Mouse (Mus musculus): ENCODE measurements around the gene Arhgap24. TPM values are rescaled to one million over a fixed set of nuclear protein-coding genes. Genes with fewer than 3 reads are reported as not detected.

Gene Arhgap24
- polyA plus RNA-seq, 1 experiment from 2014 or later, result 5.3 TPM

DNA sequence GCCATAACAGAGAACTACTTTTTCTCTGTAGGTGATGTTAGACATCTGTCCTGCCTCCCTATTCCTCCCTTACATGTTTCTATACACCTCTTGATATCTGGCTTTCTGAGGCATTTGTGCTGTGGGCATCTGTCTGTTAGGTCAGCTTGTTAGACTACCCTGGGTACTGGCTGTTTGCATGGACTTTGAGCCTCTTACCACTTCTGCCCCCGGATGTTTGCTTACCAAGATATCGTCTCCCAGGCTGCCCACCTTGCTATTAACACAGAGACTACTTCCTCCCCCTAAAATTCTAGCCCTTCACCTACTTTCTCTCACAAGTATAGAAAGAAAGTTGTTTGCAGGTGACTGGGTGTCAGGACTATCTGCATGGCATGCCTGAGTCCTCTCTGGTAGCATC lies 15.8 kb upstream of the Arhgap24 start:
- H3K4me3 ChIP-seq (replicated peaks), result no peak overlapping the region
- no peaks in the 10 kb centered on the region for H3K36me3 ChIP-seq
- H3K27ac ChIP-seq, result no peak overlapping the region
- no peaks in the 10 kb centered on the region for H3K27me3 ChIP-seq
- no peaks in the 10 kb centered on the region for H3K4me1 ChIP-seq (replicated peaks)
- 84% methylated on average over 2 of the region's 2 CpGs for WGBS
- H3K9ac ChIP-seq (replicated peaks), result no peak overlapping the region
- no peaks in the 10 kb centered on the region for H3K9me3 ChIP-seq
- H3K4me2 ChIP-seq (replicated peaks), result no peak overlapping the region
- ATAC-seq, result no peak

DNA sequence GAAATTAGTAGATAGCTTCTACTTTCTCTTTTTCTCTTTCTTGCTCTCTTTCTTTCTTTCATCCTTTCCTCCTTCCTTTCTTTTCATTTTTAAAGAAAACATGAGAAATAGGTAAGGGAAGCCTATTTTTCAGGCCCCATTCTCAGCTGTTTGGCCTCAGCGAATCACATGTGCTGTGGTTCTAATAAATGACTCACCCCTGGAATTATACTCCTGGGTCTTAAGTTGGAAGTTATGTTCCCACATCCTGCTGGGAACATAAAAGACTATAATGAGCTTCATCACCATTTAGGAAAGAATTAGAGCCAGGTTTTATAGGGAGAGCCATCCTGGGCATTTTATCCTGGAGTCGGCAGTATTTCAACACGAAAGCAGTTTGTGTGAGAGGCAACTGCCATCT lies 12.9 kb upstream of the Arhgap24 start:
- Histone ChIP-seq H3K9ac (replicated peaks) (no peak overlapping the region), H3K9me3 (no peaks in the 10 kb centered on the region), H3K27ac (no peak overlapping the region), H3K4me2 (replicated peaks) (no peak overlapping the region), H3K4me1 (replicated peaks) (no peaks in the 10 kb centered on the region), H3K27me3 (no peaks in the 10 kb centered on the region), H3K36me3 (no peaks in the 10 kb centered on the region), H3K4me3 (replicated peaks) (no peak overlapping the region)
- no peak for ATAC-seq
- 93% methylated on average over 3 of the region's 3 CpGs for WGBS

GRCm38 (mm10) chr5:102470284-102470683 lies 10.9 kb upstream of the Arhgap24 start:
- Histone ChIP-seq H3K27me3 (no peaks in the 10 kb centered on the region), H3K27ac (no peak overlapping the region), H3K4me3 (replicated peaks) (no peak overlapping the region), H3K4me1 (replicated peaks) (no peaks in the 10 kb centered on the region), H3K9me3 (no peaks in the 10 kb centered on the region), H3K36me3 (no peaks in the 10 kb centered on the region), H3K9ac (replicated peaks) (no peak overlapping the region), H3K4me2 (replicated peaks) (no peak overlapping the region)
- ATAC-seq, result no peak
- WGBS, result 90% methylated on average over 2 of the region's 2 CpGs

- Histone ChIP-seq H3K27me3 (peaks cover 7% of the 10 kb centered on the region; the same call in 1 of the 2 replicates), H3K4me2 (replicated peaks) (no peak overlapping the region), H3K4me1 (replicated peaks) (peaks cover 11% of the 10 kb centered on the region), H3K9ac (replicated peaks) (no peak overlapping the region), H3K4me3 (replicated peaks) (no peak overlapping the region), H3K36me3 (no peaks in the 10 kb centered on the region), H3K9me3 (no peaks in the 10 kb centered on the region), H3K27ac (no peak overlapping the region)
- WGBS, result 4% methylated on average over 2 of the region's 2 CpGs
- ATAC-seq, result no peak
Measured at GRCm38 (mm10) chr5:102478076-102478475, 3.1 kb upstream of the Arhgap24 start.

DNA sequence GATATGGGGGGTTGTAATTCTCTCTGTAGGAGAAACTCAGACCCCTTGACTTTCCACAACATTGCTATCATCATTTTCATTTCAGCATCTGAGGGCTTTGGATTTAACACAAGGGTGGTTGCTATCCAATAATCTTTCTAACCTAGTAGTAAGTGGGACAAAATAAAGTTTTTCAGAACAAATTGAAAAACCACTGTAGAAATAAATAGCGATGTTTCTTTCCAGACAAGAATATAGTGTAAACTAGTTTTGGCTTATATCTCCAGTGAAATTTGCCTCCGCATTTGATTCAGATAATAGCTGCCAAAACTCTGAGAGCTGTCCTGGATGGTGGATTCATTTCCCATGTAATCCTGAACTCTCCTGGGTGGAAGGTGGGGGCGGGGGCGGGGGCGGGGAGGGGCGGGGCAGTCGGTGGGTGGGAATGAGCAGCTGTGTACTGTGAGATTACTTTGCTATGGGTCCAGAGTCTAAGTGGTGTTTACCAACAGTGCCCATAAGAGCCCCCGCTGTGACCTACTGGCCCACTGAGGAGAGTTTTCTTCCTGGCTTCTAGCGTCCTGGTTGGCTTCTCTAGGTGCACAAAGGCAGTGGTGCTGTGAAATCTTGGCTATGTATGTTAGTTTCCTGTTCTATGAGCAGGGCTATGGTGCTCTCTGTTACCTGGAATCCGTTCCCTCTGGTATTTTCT lies 2.2 kb downstream of the Arhgap24 start:
- Histone ChIP-seq H3K4me2 (replicated peaks) (no peak overlapping the region), H3K27me3 (peaks cover 7% of the 10 kb centered on the region; the same call in 1 of the 2 replicates), H3K36me3 (no peaks in the 10 kb centered on the region), H3K4me3 (replicated peaks) (no peak overlapping the region), H3K27ac (no peak overlapping the region), H3K9me3 (no peaks in the 10 kb centered on the region), H3K9ac (replicated peaks) (no peak overlapping the region), H3K4me1 (replicated peaks) (peaks cover 11% of the 10 kb centered on the region)
- 43% methylated on average over 10 of the region's 10 CpGs for WGBS
- no peak for ATAC-seq

GRCm38 (mm10) chr5:102491554-102491953 lies 10.4 kb downstream of the Arhgap24 start:
- Histone ChIP-seq H3K36me3 (no peaks in the 10 kb centered on the region), H3K27me3 (no peaks in the 10 kb centered on the region), H3K27ac (no peak overlapping the region), H3K4me1 (replicated peaks) (0 out of 2 replicates have a peak, but pooled peaks cover 5% of the 10 kb centered on the region), H3K4me3 (replicated peaks) (no peak overlapping the region), H3K9ac (replicated peaks) (no peak overlapping the region), H3K9me3 (no peaks in the 10 kb centered on the region), H3K4me2 (replicated peaks) (no peak overlapping the region)
- WGBS, result 89% methylated on average over 5 of the region's 5 CpGs
- ATAC-seq, result no peak

DNA sequence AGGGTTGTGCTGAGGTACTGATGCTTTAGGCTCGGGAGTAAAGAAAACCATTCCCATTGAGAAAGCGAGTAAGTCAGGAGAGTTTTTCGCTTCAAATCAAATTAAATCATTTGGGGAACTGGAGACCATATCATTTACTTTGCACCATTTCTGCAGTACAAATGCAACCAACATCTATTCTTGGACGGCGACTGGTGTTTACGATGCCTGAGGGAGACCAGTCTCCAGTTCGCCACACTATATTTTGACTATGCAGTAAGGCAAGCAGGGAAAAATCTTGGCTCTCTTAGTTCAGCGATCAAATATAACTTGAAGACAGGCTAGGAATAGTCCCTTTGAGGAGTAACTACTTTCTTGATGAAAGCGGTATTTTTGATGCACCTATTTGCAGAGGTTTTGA lies 11.0 kb downstream of the Arhgap24 start:
- Histone ChIP-seq H3K4me1 (replicated peaks) (peaks cover 8% of the 10 kb centered on the region), H3K27ac (no peak overlapping the region), H3K9ac (replicated peaks) (no peak overlapping the region), H3K4me2 (replicated peaks) (no peak overlapping the region), H3K4me3 (replicated peaks) (no peak overlapping the region), H3K36me3 (no peaks in the 10 kb centered on the region), H3K27me3 (no peaks in the 10 kb centered on the region), H3K9me3 (no peaks in the 10 kb centered on the region)
- 91% methylated on average over 9 of the region's 9 CpGs for WGBS
- ATAC-seq, result no peak

GRCm38 (mm10) chr5:102494827-102495226 lies 13.6 kb downstream of the Arhgap24 start:
- ATAC-seq, result no peak
- WGBS, result 45% methylated on average over 6 of the region's 6 CpGs
- Histone ChIP-seq H3K9me3 (no peaks in the 10 kb centered on the region), H3K27me3 (no peaks in the 10 kb centered on the region), H3K4me2 (replicated peaks) (no peak overlapping the region), H3K27ac (no peak overlapping the region), H3K9ac (replicated peaks) (no peak overlapping the region), H3K4me3 (replicated peaks) (no peak overlapping the region), H3K4me1 (replicated peaks) (peaks cover 9% of the 10 kb centered on the region), H3K36me3 (no peaks in the 10 kb centered on the region)

DNA sequence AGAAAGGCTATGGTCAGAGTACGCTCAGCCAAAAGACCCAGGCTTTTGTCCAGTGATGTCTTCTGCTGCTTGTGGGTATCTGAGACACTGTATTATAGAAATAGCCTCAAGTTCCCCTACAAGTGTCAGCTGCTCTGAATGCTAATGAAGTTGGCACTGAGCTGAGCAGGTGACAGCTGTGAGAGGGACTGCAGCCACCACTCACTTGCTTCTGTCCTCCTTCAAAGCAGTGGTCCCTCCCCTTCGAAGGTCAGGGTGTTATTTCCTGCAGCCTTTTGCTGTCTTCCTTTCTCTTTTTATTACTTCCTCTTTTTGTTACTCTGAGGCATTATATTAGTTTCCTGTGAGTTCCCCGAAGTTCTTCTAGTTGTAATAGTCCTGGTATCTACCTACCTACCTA lies 16.0 kb downstream of the Arhgap24 start:
- Histone ChIP-seq H3K9me3 (no peaks in the 10 kb centered on the region), H3K27me3 (no peaks in the 10 kb centered on the region), H3K4me2 (replicated peaks) (no peak overlapping the region), H3K27ac (no peak overlapping the region), H3K9ac (replicated peaks) (no peak overlapping the region), H3K4me3 (replicated peaks) (no peak overlapping the region), H3K4me1 (replicated peaks) (peaks cover 9% of the 10 kb centered on the region), H3K36me3 (no peaks in the 10 kb centered on the region)
- ATAC-seq, result no peak
- WGBS, result 77% methylated on average over 3 of the region's 3 CpGs

DNA sequence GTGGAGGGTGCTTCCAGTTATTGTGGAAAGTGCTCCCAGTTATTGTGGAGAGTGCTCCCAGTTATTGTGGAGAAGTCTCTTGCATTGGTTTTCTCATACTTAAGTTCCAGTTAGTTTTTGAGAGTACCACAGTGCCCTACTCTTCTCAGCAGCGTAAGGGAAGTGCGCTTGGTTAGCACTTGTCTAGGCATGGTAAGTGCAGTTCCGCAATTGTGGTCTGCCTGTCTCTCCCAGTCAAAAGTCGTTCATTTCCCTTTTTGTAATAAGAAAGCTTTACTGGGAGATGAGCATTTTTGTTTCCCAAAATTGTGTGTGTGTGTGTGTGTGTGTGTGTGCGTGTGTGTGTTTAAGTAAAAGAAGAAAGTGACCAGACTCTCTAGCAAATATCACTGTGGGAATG lies 17.6 kb downstream of the Arhgap24 start:
- WGBS, result 92% methylated on average over 5 of the region's 5 CpGs
- H3K27me3 ChIP-seq, result no peaks in the 10 kb centered on the region
- no peak overlapping the region for H3K27ac ChIP-seq
- H3K4me2 ChIP-seq (replicated peaks), result no peak overlapping the region
- no peak overlapping the region for H3K4me3 ChIP-seq (replicated peaks)
- no peak overlapping the region for H3K9ac ChIP-seq (replicated peaks)
- peaks cover 9% of the 10 kb centered on the region for H3K4me1 ChIP-seq (replicated peaks)
- no peaks in the 10 kb centered on the region for H3K36me3 ChIP-seq
- no peaks in the 10 kb centered on the region for H3K9me3 ChIP-seq
- no peak for ATAC-seq

DNA sequence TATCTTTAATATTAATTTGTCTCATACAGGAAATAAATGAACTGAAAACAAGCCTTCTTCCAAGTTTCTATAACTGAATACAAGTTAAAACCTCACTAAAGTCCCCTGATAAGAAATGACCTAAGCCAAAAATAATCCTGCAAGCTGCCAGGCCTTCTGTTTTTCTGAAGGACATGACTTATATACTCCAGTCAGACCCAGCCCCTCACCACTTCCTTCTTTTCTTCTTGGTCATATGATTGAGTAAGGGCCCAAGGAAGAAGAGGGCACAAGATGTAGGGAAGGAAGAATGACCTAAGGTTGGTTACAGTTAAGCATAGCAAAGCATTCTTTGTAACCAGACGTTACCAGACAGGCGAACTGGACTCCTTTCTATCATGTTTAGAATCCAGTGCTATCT lies 21.1 kb downstream of the Arhgap24 start:
- Histone ChIP-seq H3K4me2 (replicated peaks) (no peak overlapping the region), H3K36me3 (no peaks in the 10 kb centered on the region), H3K9me3 (no peaks in the 10 kb centered on the region), H3K9ac (replicated peaks) (no peak overlapping the region), H3K27ac (no peak overlapping the region), H3K4me3 (replicated peaks) (no peak overlapping the region), H3K4me1 (replicated peaks) (no peaks in the 10 kb centered on the region), H3K27me3 (no peaks in the 10 kb centered on the region)
- 83% methylated on average over 2 of the region's 2 CpGs for WGBS
- ATAC-seq, result no peak

DNA sequence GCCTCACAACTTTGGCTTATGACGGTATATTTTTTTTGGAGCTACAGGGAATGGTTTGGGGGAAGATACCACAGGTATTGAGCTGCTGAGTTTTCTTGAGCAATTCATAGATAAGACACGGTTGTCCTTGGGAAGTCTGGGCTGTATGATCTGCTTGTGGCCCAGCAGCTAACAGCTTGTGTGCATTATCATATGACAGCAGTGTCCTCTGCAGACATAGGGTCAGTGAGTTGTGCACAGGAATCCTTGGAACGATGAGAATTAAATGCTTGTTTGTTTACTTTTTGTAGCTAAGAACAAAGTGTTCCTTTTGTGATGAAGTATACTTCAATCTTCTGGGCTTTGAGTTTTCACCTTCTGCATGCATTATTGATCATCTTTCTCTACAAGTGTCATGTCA lies 21.9 kb downstream of the Arhgap24 start:
- no peak for ATAC-seq
- no peak overlapping the region for H3K9ac ChIP-seq (replicated peaks)
- 86% methylated on average over 3 of the region's 3 CpGs for WGBS

GRCm38 (mm10) chr5:102503868-102504267 lies 22.7 kb downstream of the Arhgap24 start:
- WGBS, result 86% methylated on average over 2 of the region's 2 CpGs
- ATAC-seq, result no peak
- Histone ChIP-seq H3K4me2 (replicated peaks) (no peak overlapping the region), H3K4me3 (replicated peaks) (no peak overlapping the region), H3K4me1 (replicated peaks) (no peaks in the 10 kb centered on the region), H3K9ac (replicated peaks) (no peak overlapping the region), H3K36me3 (no peaks in the 10 kb centered on the region), H3K9me3 (no peaks in the 10 kb centered on the region), H3K27ac (no peak overlapping the region), H3K27me3 (no peaks in the 10 kb centered on the region)

More for the DNA sequence above, 21.9 kb downstream of the Arhgap24 start:
- H3K27me3 ChIP-seq, result no peaks in the 10 kb centered on the region
- H3K4me2 ChIP-seq (replicated peaks), result no peak overlapping the region
- H3K9me3 ChIP-seq, result no peaks in the 10 kb centered on the region
- no peaks in the 10 kb centered on the region for H3K4me1 ChIP-seq (replicated peaks)
- no peak overlapping the region for H3K27ac ChIP-seq
- H3K4me3 ChIP-seq (replicated peaks), result no peak overlapping the region
- H3K36me3 ChIP-seq, result no peaks in the 10 kb centered on the region

Measured in midbrain, embryonic 13.5 days (tissue).